Mouse (Mus musculus): Measurements from ENCODE around the gene Naip6. TPM values are rescaled to one million over a fixed set of nuclear protein-coding genes. Genes with fewer than 3 reads are reported as not detected.
"Not testable (repeated sequence)": the region's sequence is repeated elsewhere in the genome, so short reads cannot be mapped to it uniquely, and the experiment has no call there.

Gene Naip6
- polyA plus RNA-seq, 1 experiment from 2014 or later = 0.04 TPM

GRCm38 (mm10) chr13:100251897-100252296 is 65.6 kb downstream of the Naip6 start:
- H3K36me3 ChIP-seq; H3K4me2 ChIP-seq; H3K4me1 ChIP-seq; H3K9ac ChIP-seq (replicated peaks); H3K4me3 ChIP-seq (replicated peaks); H3K9me3 ChIP-seq (replicated peaks); H3K27me3 ChIP-seq (replicated peaks); ATAC-seq (ENCODE audit: low FRiP score); H3K27ac ChIP-seq (replicated peaks): not testable (repeated sequence)
- 94% methylated on average over 2 of the region's 2 CpGs for WGBS

- not testable (repeated sequence) for H3K9me3 ChIP-seq (replicated peaks); H3K27ac ChIP-seq (replicated peaks); H3K4me2 ChIP-seq; H3K4me1 ChIP-seq; H3K4me3 ChIP-seq (replicated peaks); H3K36me3 ChIP-seq; ATAC-seq (ENCODE audit: low FRiP score); H3K9ac ChIP-seq (replicated peaks); H3K27me3 ChIP-seq (replicated peaks)
- WGBS = 82% methylated on average over 5 of the region's 5 CpGs
Measured at GRCm38 (mm10) chr13:100246896-100247519, 70.5 kb downstream of the Naip6 start.

GRCm38 (mm10) chr13:100246223-100246622 is 71.3 kb downstream of the Naip6 start, which contains the start of gene Naip5:
Gene Naip5, minus strand, starts transcription at chr13:100246323.
- H3K9me3 ChIP-seq (replicated peaks); ATAC-seq (ENCODE audit: low FRiP score); H3K27me3 ChIP-seq (replicated peaks); H3K4me2 ChIP-seq; H3K4me1 ChIP-seq; H3K4me3 ChIP-seq (replicated peaks); H3K36me3 ChIP-seq; H3K9ac ChIP-seq (replicated peaks); H3K27ac ChIP-seq (replicated peaks): not testable (repeated sequence)
- 83% methylated on average over 4 of the region's 4 CpGs for WGBS

GRCm38 (mm10) chr13:100243702-100244101 is 73.8 kb downstream of the Naip6 start:
- Histone ChIP-seq H3K9me3 (replicated peaks) (no peaks in the 10 kb centered on the region), H3K27ac (replicated peaks) (no peak overlapping the region), H3K4me3 (replicated peaks) (no peak overlapping the region), H3K36me3 (no peaks in the 10 kb centered on the region), H3K4me2 (no peak overlapping the region), H3K27me3 (replicated peaks) (no peaks in the 10 kb centered on the region), H3K4me1 (no peaks in the 10 kb centered on the region), H3K9ac (replicated peaks) (no peak overlapping the region)
- no peak for ATAC-seq (ENCODE audit: low FRiP score)

Other genes starting within 250 kb of the Naip6 start
- 25.4 and 25.5 TPM in 2 replicates for gene Bdp1, start 213.6 kb downstream of the Naip6 start, polyA plus RNA-seq (2015; fragmentation: Nextera tagmentation; extraction: Ambion mirVana)
- gene Serf1, start 209.7 kb downstream of the Naip6 start, polyA plus RNA-seq (2015; fragmentation: Nextera tagmentation; extraction: Ambion mirVana) = 332 and 439 TPM in 2 replicates
- 44.5 and 48.3 TPM in 2 replicates for gene Smn1, start 192.8 kb downstream of the Naip6 start, polyA plus RNA-seq (2015; fragmentation: Nextera tagmentation; extraction: Ambion mirVana)
- 0.17 and 0.47 TPM in 2 replicates for gene Naip2, start 115.6 kb downstream of the Naip6 start, polyA plus RNA-seq (2015; fragmentation: Nextera tagmentation; extraction: Ambion mirVana)
- gene Naip5, start 71.4 kb downstream of the Naip6 start, polyA plus RNA-seq (2015; fragmentation: Nextera tagmentation; extraction: Ambion mirVana) = 0.18 and 0.59 TPM in 2 replicates
- 0.04 and 0.15 TPM in 2 replicates for gene Naip1, start 135.2 kb upstream of the Naip6 start, polyA plus RNA-seq (2015; fragmentation: Nextera tagmentation; extraction: Ambion mirVana)
- 61.7 and 75.7 TPM in 2 replicates for gene Gtf2h2, start 174.9 kb upstream of the Naip6 start, polyA plus RNA-seq (2015; fragmentation: Nextera tagmentation; extraction: Ambion mirVana)
- gene Ocln, start 235.0 kb upstream of the Naip6 start, polyA plus RNA-seq (2015; fragmentation: Nextera tagmentation; extraction: Ambion mirVana) = 6.7 and 13.2 TPM in 2 replicates